Mouse (Mus musculus): ENCODE data around the gene Fbxl17. TPM values are rescaled to one million over a fixed set of nuclear protein-coding genes. Genes with fewer than 3 reads are reported as not detected.

Fbxl17 gene
- total RNA-seq (2012; rRNA removed) (4.4 and 5.0 TPM in 2 replicates), polyA plus RNA-seq (2012; ENCODE audit: insufficient read depth in 1 of 2, insufficient read length in 2 of 2, low read depth in 1 of 2, low replicate concordance in 2 of 2, missing spikeins in 1 of 2) (1 to 10 TPM in 1 of 2 experiments, not detected in 1; 9.7 TPM)

GRCm38 (mm10) chr17:63499636-63500155 is at the start of gene Fbxl17:
Gene Fbxl17, minus strand, starts transcription at chr17:63500017.
- DNase-seq (ENCODE audit: low read depth, low spot score) = peak; percentile 59
- TF ChIP-seq UBTF (IDR thresholded peaks at IDR 0.05; ENCODE audit: borderline replicate concordance, insufficient read depth, low read depth, low read length) (0 out of 2 replicates have a peak, but pooled peaks have one; percentile 34), POLR2A (IDR thresholded peaks at IDR 0.05; ENCODE audit: control insufficient read depth in 1 of 2, insufficient read depth in 1 of 2, low read depth in 1 of 2, low read length in 2 of 2, poor library complexity in 1 of 2) (peak in 1 of 2 experiments; percentile 54; a peak in 2 of 4 replicates), SIN3A (IDR thresholded peaks at IDR 0.05; ENCODE audit: low read length) (no peak)
- Histone ChIP-seq H3K79me2 (ENCODE audit: control insufficient read depth, insufficient read depth, low read length, poor library complexity) (peaks cover 43% of the 10 kb centered on the region), H3K27ac (ENCODE audit: control insufficient read depth, low read depth, low read length) (peak within 1 kb of the TSS; percentile 94), H3K27me3 (ENCODE audit: control insufficient read depth in 1 of 2, insufficient read depth in 2 of 2, low read length in 2 of 2) (no peaks in the 10 kb centered on the region), H3K9me3 (replicated peaks; ENCODE audit: insufficient read depth, low read length) (no peaks in the 10 kb centered on the region), H3K36me3 (ENCODE audit: control insufficient read depth in 1 of 2, insufficient read depth in 2 of 2, low read length in 2 of 2) (peaks cover 0 to 18% of the 10 kb centered on the region in 2 experiments; a peak in 2 of 4 replicates), H3K4me3 (ENCODE audit: control insufficient read depth in 1 of 2, insufficient read depth in 1 of 2, low read depth in 2 of 2, low read length in 2 of 2) (peak within 1 kb of the TSS; percentile 61 to 97), H3K4me1 (ENCODE audit: control insufficient read depth in 1 of 2, insufficient read depth in 2 of 2, low read length in 2 of 2) (peaks cover 10 to 14% of the 10 kb centered on the region in 2 experiments), H3K9ac (ENCODE audit: control insufficient read depth, low read depth, low read length, poor library complexity, severe bottlenecking) (peak within 1 kb of the TSS; percentile 100)

- no peak for TF ChIP-seq CHD1 (IDR thresholded peaks at IDR 0.05; ENCODE audit: low read depth, low read length)
- peak; percentile 38 for TF ChIP-seq SMC3 (IDR thresholded peaks at IDR 0.05; ENCODE audit: low read depth, low read length)
- TF ChIP-seq MAX (IDR thresholded peaks at IDR 0.05; ENCODE audit: low read length) = no peak
- no peak for TF ChIP-seq UBTF (IDR thresholded peaks at IDR 0.05; ENCODE audit: borderline replicate concordance, insufficient read depth, low read depth, low read length)
- TF ChIP-seq ETS1 (IDR thresholded peaks at IDR 0.05; ENCODE audit: low read depth, low read length) = no peak
- TF ChIP-seq EP300 (IDR thresholded peaks at IDR 0.05; ENCODE audit: low read depth in 1 of 2, low read length in 2 of 2) = no peak
- no peak for TF ChIP-seq TCF12 (IDR thresholded peaks at IDR 0.05; ENCODE audit: low read depth, low read length)
- TF ChIP-seq JUND (IDR thresholded peaks at IDR 0.05; ENCODE audit: low read depth, low read length) = no peak
- TF ChIP-seq MAFK (IDR thresholded peaks at IDR 0.05; ENCODE audit: borderline replicate concordance, low read depth, low read length) = no peak
- TF ChIP-seq NRF1 (IDR thresholded peaks at IDR 0.05; ENCODE audit: insufficient read depth, low read depth, low read length, poor library complexity, severe bottlenecking) = no peak
- TF ChIP-seq CTCF (IDR thresholded peaks at IDR 0.05 in 2 of 3, conservative IDR thresholded peaks at IDR 0.05 in 1 of 3; ENCODE audit: control insufficient read depth in 1 of 3, insufficient read depth in 1 of 3, low read depth in 2 of 3, low read length in 3 of 3, poor library complexity in 1 of 3, severe bottlenecking in 1 of 3) = peak in 2 of 3 experiments; percentile 46 to 52; a peak in 4 of 6 replicates
- TF ChIP-seq RAD21 (IDR thresholded peaks at IDR 0.05; ENCODE audit: low read depth, low read length) = peak; percentile 66
- peak; percentile 42 for TF ChIP-seq ZC3H11A (IDR thresholded peaks at IDR 0.05; ENCODE audit: low read depth, low read length)
- no peak for TF ChIP-seq ZKSCAN1 (IDR thresholded peaks at IDR 0.05; ENCODE audit: low read depth, low read length)
- TF ChIP-seq KAT2A (conservative IDR thresholded peaks at IDR 0.05; ENCODE audit: low read depth, low read length) = no peak
- no peaks in the 10 kb centered on the region for H3K79me2 ChIP-seq (ENCODE audit: control insufficient read depth, insufficient read depth, low read length, poor library complexity)
- H3K4me1 ChIP-seq (ENCODE audit: control insufficient read depth in 1 of 2, insufficient read depth in 2 of 2, low read length in 2 of 2) = no peaks in the 10 kb centered on the region
- no peaks in the 10 kb centered on the region for H3K9me3 ChIP-seq (replicated peaks; ENCODE audit: insufficient read depth, low read length)
- DNase-seq (ENCODE audit: low read depth, low spot score) = peak; percentile 20
- no peaks in the 10 kb centered on the region for H3K27me3 ChIP-seq (ENCODE audit: control insufficient read depth in 1 of 2, insufficient read depth in 2 of 2, low read length in 2 of 2)
- H3K27ac ChIP-seq (ENCODE audit: control insufficient read depth, low read depth, low read length) = no peak overlapping the region
- H3K36me3 ChIP-seq (ENCODE audit: control insufficient read depth in 1 of 2, insufficient read depth in 2 of 2, low read length in 2 of 2) = no peaks in the 10 kb centered on the region
- no peak overlapping the region for H3K4me3 ChIP-seq (ENCODE audit: control insufficient read depth in 1 of 2, insufficient read depth in 1 of 2, low read depth in 2 of 2, low read length in 2 of 2)
- H3K9ac ChIP-seq (ENCODE audit: control insufficient read depth, low read depth, low read length, poor library complexity, severe bottlenecking) = no peak overlapping the region
These were observed 47.6 kb upstream of the Fbxl17 start for GRCm38 (mm10) chr17:63547465-63547864.

All from MEL (cell line).